Mouse (Mus musculus): ENCODE data around the gene Slc17a7.

DNA sequence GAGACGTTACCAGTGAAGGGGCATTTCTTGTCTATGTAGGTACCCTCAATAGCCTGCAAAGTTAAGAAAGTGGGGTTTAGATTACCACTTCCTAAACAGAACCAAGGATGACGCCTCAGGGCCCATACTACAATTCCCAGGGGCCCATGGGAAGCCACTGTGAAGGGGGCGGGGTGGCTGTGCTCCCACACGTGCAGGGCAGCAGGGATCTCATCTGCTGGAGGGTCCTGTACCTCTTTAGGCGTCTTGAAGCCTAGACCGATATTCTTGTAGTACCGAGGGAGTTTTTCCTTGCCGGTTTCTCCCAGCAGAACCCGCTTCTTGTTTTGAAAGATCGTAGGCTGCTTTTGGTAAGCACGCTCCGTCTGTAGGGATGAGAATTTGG lies 40.6 kb upstream of the Slc17a7 start:
- TF ChIP-seq POLR2A (IDR thresholded peaks at IDR 0.05; ENCODE audit: borderline replicate concordance, insufficient read depth, low read length) (no peak), CTCF (IDR thresholded peaks at IDR 0.05; ENCODE audit: borderline replicate concordance, insufficient read depth, low read depth, low read length) (no peak)
